Mouse (Mus musculus) megakaryocyte, adult 5-6 weeks (primary cell): ENCODE results near the gene Gm11541. TPM values are rescaled to one million over a fixed set of nuclear protein-coding genes. Genes with fewer than 3 reads are reported as not detected.

Experiments used
- total RNA-seq, 2 experiments: library from RNA; stranded (forward) in 1 of 2; stranded (reverse) in 1 of 2; fragments of 153-499, 151-499 nt in 1 of 2; fragments of 221-1000, 200-1000 nt in 1 of 2; gene quantifications; 2 replicates each; pipeline versions ENCODE4 v1.2.3 to v1.2.4; 2015 to 2017

The Gm11541 gene
- total RNA-seq, 2 experiments from 2014 or later: not detected

Other genes with a start within 250 kb of the Gm11541 start
- gene Cacna1g, start 230.3 kb downstream of the Gm11541 start, total RNA-seq (2015): 0.96 and 0.98 TPM in 2 replicates
- 0.16 TPM in 1 of 2 replicates, not detected in the other for gene Cacna1g, start 230.3 kb downstream of the Gm11541 start, total RNA-seq (2017)
- not detected in 2 replicates for gene Spata20, start 218.3 kb downstream of the Gm11541 start, total RNA-seq (2015)
- not detected in 2 replicates for gene Spata20, start 218.3 kb downstream of the Gm11541 start, total RNA-seq (2017)
- gene Epn3, start 204.5 kb downstream of the Gm11541 start, total RNA-seq (2015): not detected in 2 replicates
- not detected in 2 replicates for gene Epn3, start 204.5 kb downstream of the Gm11541 start, total RNA-seq (2017)
- 0.23 TPM in 1 of 2 replicates, not detected in the other for gene Mycbpap, start 182.8 kb downstream of the Gm11541 start, total RNA-seq (2015)
- 0.20 TPM in 1 of 2 replicates, not detected in the other for gene Mycbpap, start 182.8 kb downstream of the Gm11541 start, total RNA-seq (2017)
- 0.32 and 0.40 TPM in 2 replicates for gene Rsad1, start 155.2 kb downstream of the Gm11541 start, total RNA-seq (2015)
- gene Rsad1, start 155.2 kb downstream of the Gm11541 start, total RNA-seq (2017): 0.59 and 0.89 TPM in 2 replicates
- gene Chad, start 139.5 kb downstream of the Gm11541 start, total RNA-seq (2015): not detected in 2 replicates
- gene Chad, start 139.5 kb downstream of the Gm11541 start, total RNA-seq (2017): not detected in 2 replicates
- gene Acsf2, start 102.6 kb downstream of the Gm11541 start, total RNA-seq (2015): 6.7 and 7.9 TPM in 2 replicates
- gene Acsf2, start 102.6 kb downstream of the Gm11541 start, total RNA-seq (2017): 0.37 and 1.1 TPM in 2 replicates
- gene Lrrc59, start 74.7 kb downstream of the Gm11541 start, total RNA-seq (2015): 48.5 and 48.9 TPM in 2 replicates
- gene Lrrc59, start 74.7 kb downstream of the Gm11541 start, total RNA-seq (2017): 79.1 and 81.3 TPM in 2 replicates
- 38.0 and 49.5 TPM in 2 replicates for gene Mrpl27, start 50.7 kb downstream of the Gm11541 start, total RNA-seq (2015)
- gene Mrpl27, start 50.7 kb downstream of the Gm11541 start, total RNA-seq (2017): 39.0 and 45.9 TPM in 2 replicates
- gene Eme1, start 50.5 kb downstream of the Gm11541 start, total RNA-seq (2015): 4.9 and 6.7 TPM in 2 replicates
- 20.2 and 28.4 TPM in 2 replicates for gene Eme1, start 50.5 kb downstream of the Gm11541 start, total RNA-seq (2017)
- gene Xylt2, start 27.0 kb downstream of the Gm11541 start, total RNA-seq (2015): 2.3 and 2.9 TPM in 2 replicates
- 4.3 and 8.1 TPM in 2 replicates for gene Xylt2, start 27.0 kb downstream of the Gm11541 start, total RNA-seq (2017)
- gene Cdc34b, start 37.3 kb upstream of the Gm11541 start, total RNA-seq (2015): not detected in 2 replicates
- not detected in 2 replicates for gene Cdc34b, start 37.3 kb upstream of the Gm11541 start, total RNA-seq (2017)
- gene Tmem92, start 78.2 kb upstream of the Gm11541 start, total RNA-seq (2015): not detected in 2 replicates
- not detected in 2 replicates for gene Tmem92, start 78.2 kb upstream of the Gm11541 start, total RNA-seq (2017)
- gene Col1a1, start 231.7 kb upstream of the Gm11541 start, total RNA-seq (2015): 0.36 and 0.42 TPM in 2 replicates
- gene Col1a1, start 231.7 kb upstream of the Gm11541 start, total RNA-seq (2017): 0.49 and 4.8 TPM in 2 replicates